Mouse (Mus musculus): Measurements from ENCODE around the gene Cmtm4. TPM values are rescaled to one million over a fixed set of nuclear protein-coding genes. Genes with fewer than 3 reads are reported as not detected.

Gene Cmtm4
- total and polyA plus RNA-seq, 2 experiments from 2014 or later = 2.7 to 39.8 TPM

GRCm38 (mm10) chr8:104369591-104369990, 26.0 kb downstream of the Cmtm4 start:
- WGBS = 79% methylated on average over 12 of the region's 12 CpGs
- Histone ChIP-seq H3K36me3 (ENCODE audit: insufficient read depth, low read length) (no peaks in the 10 kb centered on the region), H3K27ac (ENCODE audit: low read depth, low read length) (no peak overlapping the region; the same call in 1 of the 2 replicates), H3K9me3 (ENCODE audit: low read length) (no peaks in the 10 kb centered on the region), H3K9ac (replicated peaks; ENCODE audit: low read length, poor library complexity, severe bottlenecking) (no peak overlapping the region), H3K4me2 (ENCODE audit: low read depth, low read length, poor library complexity, severe bottlenecking) (no peak overlapping the region), H3K4me1 (ENCODE audit: insufficient read depth, low read length) (0 out of 2 replicates have a peak, but pooled peaks cover 2% of the 10 kb centered on the region), H3K27me3 (ENCODE audit: insufficient read depth, low read length) (no peaks in the 10 kb centered on the region), H3K4me3 (ENCODE audit: low read depth, low read length) (no peak overlapping the region)
- DNase-seq (ENCODE audit: low spot score) = no peak
- ATAC-seq (ENCODE audit: low FRiP score) = no peak
- TF ChIP-seq CTCF (IDR thresholded peaks at IDR 0.05) = no peak

GRCm38 (mm10) chr8:104367398-104367797, 28.2 kb downstream of the Cmtm4 start:
- DNase-seq (ENCODE audit: low spot score) (peak; percentile 47), ATAC-seq (ENCODE audit: low FRiP score) (no peak)
- Histone ChIP-seq H3K9me3 (ENCODE audit: low read length) (no peaks in the 10 kb centered on the region), H3K27ac (ENCODE audit: low read depth, low read length) (no peak overlapping the region), H3K9ac (replicated peaks; ENCODE audit: low read length, poor library complexity, severe bottlenecking) (no peak overlapping the region), H3K4me2 (ENCODE audit: low read depth, low read length, poor library complexity, severe bottlenecking) (no peak overlapping the region), H3K27me3 (ENCODE audit: insufficient read depth, low read length) (no peaks in the 10 kb centered on the region), H3K4me3 (ENCODE audit: low read depth, low read length) (no peak overlapping the region), H3K36me3 (ENCODE audit: insufficient read depth, low read length) (no peaks in the 10 kb centered on the region), H3K4me1 (ENCODE audit: insufficient read depth, low read length) (no peaks in the 10 kb centered on the region)
- WGBS = 37% methylated on average over 5 of the region's 5 CpGs
- TF ChIP-seq CTCF (IDR thresholded peaks at IDR 0.05) = no peak

DNA sequence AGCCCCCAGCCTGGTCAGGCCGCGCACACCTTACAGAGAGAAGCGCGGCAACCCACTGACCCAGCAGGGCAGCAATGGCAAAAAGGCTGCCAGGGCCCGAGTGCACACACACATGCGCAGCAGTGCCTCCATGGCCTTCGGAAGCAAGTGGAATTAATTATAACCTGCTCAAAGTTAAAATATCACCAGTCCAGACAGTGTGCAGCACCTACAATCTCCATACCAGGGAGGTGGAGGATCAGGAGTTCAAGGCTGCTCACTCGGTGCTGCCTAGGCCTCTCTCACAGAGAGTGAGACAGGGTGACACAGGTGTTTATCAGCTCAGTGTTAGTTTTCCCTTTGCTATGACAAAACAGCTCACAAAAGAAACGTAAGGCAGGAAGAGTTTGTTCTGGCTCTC, 29.9 kb downstream of the Cmtm4 start:
- no peak for TF ChIP-seq CTCF (IDR thresholded peaks at IDR 0.05)
- H3K4me3 ChIP-seq (ENCODE audit: low read depth, low read length) = no peak overlapping the region
- WGBS = 92% methylated on average over 9 of the region's 9 CpGs
- no peaks in the 10 kb centered on the region for H3K9me3 ChIP-seq (ENCODE audit: low read length)
- no peak overlapping the region for H3K4me2 ChIP-seq (ENCODE audit: low read depth, low read length, poor library complexity, severe bottlenecking)
- DNase-seq (ENCODE audit: low spot score) = no peak
- no peaks in the 10 kb centered on the region for H3K27me3 ChIP-seq (ENCODE audit: insufficient read depth, low read length)
- H3K36me3 ChIP-seq (ENCODE audit: insufficient read depth, low read length) = no peaks in the 10 kb centered on the region
- no peak overlapping the region for H3K27ac ChIP-seq (ENCODE audit: low read depth, low read length)
- no peaks in the 10 kb centered on the region for H3K4me1 ChIP-seq (ENCODE audit: insufficient read depth, low read length)
- no peak overlapping the region for H3K9ac ChIP-seq (replicated peaks; ENCODE audit: low read length, poor library complexity, severe bottlenecking)
- no peak for ATAC-seq (ENCODE audit: low FRiP score)

GRCm38 (mm10) chr8:104359778-104360456, 35.7 kb downstream of the Cmtm4 start:
- Histone ChIP-seq H3K36me3 (ENCODE audit: insufficient read depth, low read length) (peaks cover 14% of the 10 kb centered on the region; the same call in 1 of the 2 replicates), H3K27ac (ENCODE audit: low read depth, low read length) (peak overlapping the region; percentile 12; the same call in 1 of the 2 replicates), H3K9me3 (ENCODE audit: low read length) (no peaks in the 10 kb centered on the region), H3K4me2 (ENCODE audit: low read depth, low read length, poor library complexity, severe bottlenecking) (no peak overlapping the region), H3K27me3 (ENCODE audit: insufficient read depth, low read length) (no peaks in the 10 kb centered on the region), H3K4me3 (ENCODE audit: low read depth, low read length) (no peak overlapping the region), H3K9ac (replicated peaks; ENCODE audit: low read length, poor library complexity, severe bottlenecking) (no peak overlapping the region), H3K4me1 (ENCODE audit: insufficient read depth, low read length) (peaks cover 7% of the 10 kb centered on the region; the same call in 1 of the 2 replicates)
- ATAC-seq (ENCODE audit: low FRiP score) (no peak), DNase-seq (ENCODE audit: low spot score) (no peak)
- WGBS = 65% methylated on average over 15 of the region's 15 CpGs
- no peak for TF ChIP-seq CTCF (IDR thresholded peaks at IDR 0.05)

GRCm38 (mm10) chr8:104358637-104359036, 37.0 kb downstream of the Cmtm4 start:
- Histone ChIP-seq H3K36me3 (ENCODE audit: insufficient read depth, low read length) (peaks cover 16% of the 10 kb centered on the region; the same call in 1 of the 2 replicates), H3K27me3 (ENCODE audit: insufficient read depth, low read length) (no peaks in the 10 kb centered on the region), H3K27ac (ENCODE audit: low read depth, low read length) (no peak overlapping the region), H3K4me1 (ENCODE audit: insufficient read depth, low read length) (peaks cover 7% of the 10 kb centered on the region; the same call in 1 of the 2 replicates), H3K9me3 (ENCODE audit: low read length) (no peaks in the 10 kb centered on the region), H3K4me2 (ENCODE audit: low read depth, low read length, poor library complexity, severe bottlenecking) (no peak overlapping the region), H3K4me3 (ENCODE audit: low read depth, low read length) (no peak overlapping the region), H3K9ac (replicated peaks; ENCODE audit: low read length, poor library complexity, severe bottlenecking) (no peak overlapping the region)
- no peak for TF ChIP-seq CTCF (IDR thresholded peaks at IDR 0.05)
- DNase-seq (ENCODE audit: low spot score) (no peak), ATAC-seq (ENCODE audit: low FRiP score) (no peak)
- WGBS = 44% methylated on average over 3 of the region's 3 CpGs

DNA sequence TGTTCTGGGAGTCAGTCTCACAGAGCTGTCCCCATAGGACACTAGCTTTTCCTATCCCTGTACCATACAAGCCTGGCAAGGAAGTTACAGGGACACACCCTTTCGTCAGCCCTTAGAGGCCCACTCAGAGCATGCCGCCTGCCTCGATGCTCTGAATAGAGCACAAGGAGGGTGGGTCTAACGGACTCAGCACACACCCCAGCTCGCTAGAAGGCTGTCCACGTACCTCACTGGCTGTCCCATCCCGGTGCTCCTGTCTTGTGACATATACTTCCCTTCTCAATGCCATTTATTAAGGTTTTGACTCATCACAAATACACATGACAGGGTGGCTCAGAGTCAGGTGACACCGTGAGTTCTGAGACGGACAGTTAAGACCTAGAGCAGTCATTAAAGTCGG, 41.1 kb downstream of the Cmtm4 start:
- H3K4me2 ChIP-seq (ENCODE audit: low read depth, low read length, poor library complexity, severe bottlenecking) = no peak overlapping the region
- no peak overlapping the region for H3K27ac ChIP-seq (ENCODE audit: low read depth, low read length)
- no peak overlapping the region for H3K9ac ChIP-seq (replicated peaks; ENCODE audit: low read length, poor library complexity, severe bottlenecking)
- no peak overlapping the region for H3K4me3 ChIP-seq (ENCODE audit: low read depth, low read length)
- no peak for ATAC-seq (ENCODE audit: low FRiP score)
- TF ChIP-seq CTCF (IDR thresholded peaks at IDR 0.05) = no peak
- H3K4me1 ChIP-seq (ENCODE audit: insufficient read depth, low read length) = peaks cover under 1% of the 10 kb centered on the region; the same call in 1 of the 2 replicates
- no peaks in the 10 kb centered on the region for H3K9me3 ChIP-seq (ENCODE audit: low read length)
- peaks cover 20% of the 10 kb centered on the region; the same call in 1 of the 2 replicates for H3K36me3 ChIP-seq (ENCODE audit: insufficient read depth, low read length)
- DNase-seq (ENCODE audit: low spot score) = no peak
- 93% methylated on average over 10 of the region's 10 CpGs for WGBS
- no peaks in the 10 kb centered on the region for H3K27me3 ChIP-seq (ENCODE audit: insufficient read depth, low read length)
